Mouse (Mus musculus): ENCODE data around the gene Gzmc.
"Not testable (repeated sequence)": the region's sequence is repeated elsewhere in the genome, so short reads cannot be mapped to it uniquely, and the experiment has no call there.

Gzmc gene

DNA sequence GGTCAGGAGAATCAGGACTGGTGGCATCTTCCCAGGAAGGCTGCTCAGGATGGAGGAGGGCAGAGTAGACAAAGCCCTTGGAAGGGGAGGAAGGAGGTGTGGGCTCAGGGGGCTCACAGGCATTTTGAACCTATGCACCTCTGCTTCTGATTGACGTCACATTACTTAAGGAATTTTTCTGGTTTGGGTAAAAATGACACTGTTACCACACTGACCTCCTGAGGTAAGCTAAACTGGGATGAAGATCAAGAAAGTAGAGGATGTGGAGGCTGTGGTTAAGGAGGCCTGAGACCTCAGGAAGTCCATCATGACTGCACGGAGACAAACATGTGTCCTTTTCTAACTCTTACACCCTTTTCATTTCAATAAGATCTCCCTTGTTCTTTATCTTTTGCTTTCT, at the start of gene Gzmc:
Gene Gzmc (minus strand): TSS at position 101 of the 400 bp plus-strand sequence.
- DNase-seq (ENCODE audit: low spot score in 2 of 2): no peak

DNA sequence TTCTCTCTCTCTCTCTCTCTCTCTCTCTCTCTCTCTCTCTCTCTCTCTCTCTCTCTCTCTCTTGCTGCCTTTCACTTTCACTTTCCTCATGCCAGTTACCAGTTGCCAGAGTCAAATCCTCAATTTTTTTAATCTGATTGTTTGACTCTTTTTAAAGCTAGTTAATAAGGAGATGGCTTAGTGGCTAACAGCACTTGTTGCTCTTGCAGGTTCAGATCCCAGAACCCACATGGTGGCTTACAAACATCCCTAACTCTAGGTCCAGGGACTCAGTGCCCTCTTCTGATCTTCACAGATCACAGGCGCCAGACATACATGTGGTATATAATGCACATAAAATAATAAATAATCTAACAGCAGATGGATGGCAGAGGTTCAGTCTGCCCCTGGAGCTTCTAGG, 49.4 kb upstream of the Gzmc start:
- DNase-seq (ENCODE audit: low spot score in 2 of 2): no peak

DNA sequence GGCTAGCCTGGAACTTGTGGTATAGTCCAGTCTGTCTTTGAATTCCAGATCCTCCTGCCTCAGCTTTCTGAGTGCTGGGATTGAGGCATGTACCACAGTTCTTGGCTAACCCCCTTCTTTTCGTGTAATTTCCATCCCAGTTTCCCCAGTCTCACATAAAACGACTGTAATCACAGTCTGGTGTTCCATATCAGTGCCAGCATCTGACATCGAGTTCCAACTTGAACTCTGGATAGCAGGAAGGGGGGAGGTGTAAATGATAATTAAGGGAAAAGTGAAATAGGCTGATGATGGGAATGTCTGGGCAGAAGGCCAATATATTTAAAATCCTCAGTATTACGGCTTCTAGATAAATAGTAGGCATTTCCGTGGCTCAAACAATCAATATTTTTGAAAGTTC, 46.6 kb upstream of the Gzmc start:
- no peak for DNase-seq (ENCODE audit: low spot score in 2 of 2)

DNA sequence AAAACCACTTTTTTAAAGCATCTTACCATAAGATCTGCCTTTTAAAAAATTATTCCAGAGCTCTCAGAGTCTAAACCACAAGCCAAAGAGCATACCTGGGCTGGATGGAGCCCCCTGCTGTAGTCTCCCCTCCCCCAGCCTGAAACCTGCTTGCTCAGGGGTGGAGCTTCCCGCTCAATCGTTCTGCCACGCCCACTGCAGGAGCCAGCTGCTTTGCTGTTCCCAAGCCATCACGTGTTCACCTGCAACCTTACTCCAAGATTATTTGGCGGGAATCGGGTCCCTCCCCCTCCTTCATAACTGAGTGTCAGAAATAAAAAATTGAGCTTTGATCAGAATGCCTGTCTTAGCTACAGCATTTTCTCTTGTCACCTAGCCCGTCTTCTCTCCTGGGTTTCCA, 44.2 kb upstream of the Gzmc start:
- not testable (repeated sequence) for DNase-seq (ENCODE audit: low spot score in 2 of 2)

DNA sequence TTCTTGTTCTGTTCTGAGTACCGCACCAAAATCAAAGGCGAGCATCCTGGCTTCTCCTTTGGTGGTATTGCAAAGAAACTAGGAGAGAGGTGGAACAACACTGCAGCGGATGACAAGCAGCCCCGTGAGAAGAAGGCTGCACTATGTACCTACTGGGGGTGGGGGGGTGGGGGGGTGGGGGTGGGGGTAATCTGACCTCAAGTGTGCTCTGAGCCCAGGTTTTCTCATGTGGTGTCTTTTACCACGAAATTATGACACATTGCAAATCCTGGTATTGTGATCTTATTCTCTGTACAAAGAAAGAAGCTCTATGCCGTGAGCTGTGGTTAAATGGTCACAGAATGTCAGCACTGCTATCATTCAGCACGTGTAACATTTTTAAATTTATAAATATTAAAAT, 41.6 kb upstream of the Gzmc start:
- DNase-seq (ENCODE audit: low spot score in 2 of 2): not testable (repeated sequence)

DNA sequence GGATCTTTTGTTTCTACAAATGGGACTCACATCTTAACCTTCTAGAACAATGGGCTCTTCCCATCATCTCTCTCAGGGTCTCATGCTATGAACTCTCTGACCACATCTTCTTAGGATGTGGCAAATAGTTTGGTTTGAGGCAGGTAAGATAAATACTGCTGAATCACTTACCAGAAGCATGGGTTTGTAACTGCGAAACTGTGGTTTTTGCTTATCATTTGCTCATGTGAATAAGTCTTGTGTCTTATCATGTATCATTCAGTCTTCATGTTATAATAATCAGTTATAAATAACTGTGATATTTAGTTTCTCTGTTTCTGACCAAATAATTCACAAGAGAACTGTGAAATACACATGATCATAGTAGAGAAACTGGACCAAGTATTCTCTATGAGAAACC, 31.7 kb upstream of the Gzmc start:
- DNase-seq (ENCODE audit: low spot score in 2 of 2): no peak

DNA sequence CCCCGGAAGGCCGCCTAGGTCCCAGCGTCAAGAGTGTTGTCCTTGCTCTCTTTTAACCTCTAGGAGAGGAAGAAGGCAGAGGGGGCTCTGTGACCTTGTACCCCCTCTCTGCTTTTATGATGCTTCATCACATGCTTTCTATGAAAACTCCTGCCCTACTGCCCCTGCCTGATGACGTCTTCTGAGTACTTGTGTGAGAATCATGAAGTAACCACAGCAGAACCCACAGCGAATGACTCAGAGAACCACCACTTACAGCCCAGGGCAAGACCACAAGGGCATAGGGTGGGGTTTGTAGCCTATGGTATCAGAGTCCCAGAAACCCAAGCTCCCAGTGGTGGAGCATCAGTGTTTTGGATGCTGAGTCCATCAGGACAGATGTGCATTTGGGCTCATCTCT, 27.7 kb upstream of the Gzmc start, which contains the start of gene Gzmb:
Gene Gzmb (minus strand): TSS at position 108 of the 400 bp plus-strand sequence.
- DNase-seq (ENCODE audit: low spot score in 2 of 2): no peak

DNA sequence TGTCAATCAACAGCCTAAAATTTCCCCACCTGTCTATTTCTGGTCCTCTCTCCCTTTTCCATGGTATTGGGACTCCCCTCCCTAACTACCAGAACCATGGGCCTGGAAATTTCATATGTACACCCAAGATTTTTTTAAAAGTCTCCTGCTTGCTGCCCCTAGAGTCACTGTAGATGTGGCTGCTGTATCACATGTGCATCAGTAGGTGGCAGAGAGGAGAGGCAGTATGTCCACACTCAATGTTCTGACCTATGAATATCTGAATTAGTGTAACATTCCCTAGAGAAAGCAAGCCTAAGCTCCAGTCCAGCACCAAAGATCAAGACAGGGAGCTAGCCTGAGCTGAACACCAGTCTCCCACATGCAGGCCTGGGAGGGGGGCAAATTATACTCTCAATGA, 6.0 kb upstream of the Gzmc start:
- no peak for DNase-seq (ENCODE audit: low spot score in 2 of 2)

DNA sequence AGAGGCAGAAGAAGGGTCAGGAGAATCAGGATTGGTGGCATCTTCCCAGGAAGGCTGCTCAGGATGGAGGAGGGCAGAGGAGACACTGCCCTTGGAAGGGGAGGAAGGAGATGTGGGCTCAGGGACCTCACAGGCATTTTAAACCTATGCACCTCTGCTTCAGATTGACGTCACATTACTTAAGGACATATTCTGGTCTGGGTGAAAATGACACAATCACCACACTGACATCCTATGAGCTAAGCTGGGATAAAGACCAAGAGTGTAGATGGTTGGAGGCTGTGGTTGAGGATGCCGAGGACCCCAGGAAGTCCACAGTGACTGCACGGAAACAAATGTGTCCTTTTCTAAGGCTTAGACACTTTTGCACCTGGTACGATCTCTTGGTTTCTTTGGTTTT, 23.1 kb downstream of the Gzmc start, which contains the start of gene Gzmf:
Gene Gzmf (minus strand): TSS at position 101 of the 400 bp plus-strand sequence.
- DNase-seq (ENCODE audit: low spot score in 2 of 2): no peak

DNA sequence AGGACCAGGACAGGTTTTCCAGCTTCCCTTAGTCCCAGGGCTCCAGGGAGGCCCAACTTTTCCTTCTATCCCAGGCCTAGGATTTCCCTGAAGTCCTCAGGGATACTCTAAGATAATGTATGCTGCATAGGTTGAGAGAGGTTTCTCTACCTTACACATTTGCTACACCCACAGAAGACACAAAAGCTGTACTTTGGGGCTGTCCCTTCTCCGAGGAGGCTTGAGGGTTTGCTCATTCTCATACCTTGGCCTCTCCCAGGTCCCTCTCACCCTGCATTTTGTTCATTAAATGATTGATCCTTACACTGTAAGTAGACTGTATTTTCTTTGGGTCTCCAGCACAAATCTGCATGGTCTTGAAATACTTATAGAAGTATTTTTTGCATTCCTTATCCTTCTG, 28.8 kb downstream of the Gzmc start:
- DNase-seq (ENCODE audit: low spot score in 2 of 2): no peak

DNA sequence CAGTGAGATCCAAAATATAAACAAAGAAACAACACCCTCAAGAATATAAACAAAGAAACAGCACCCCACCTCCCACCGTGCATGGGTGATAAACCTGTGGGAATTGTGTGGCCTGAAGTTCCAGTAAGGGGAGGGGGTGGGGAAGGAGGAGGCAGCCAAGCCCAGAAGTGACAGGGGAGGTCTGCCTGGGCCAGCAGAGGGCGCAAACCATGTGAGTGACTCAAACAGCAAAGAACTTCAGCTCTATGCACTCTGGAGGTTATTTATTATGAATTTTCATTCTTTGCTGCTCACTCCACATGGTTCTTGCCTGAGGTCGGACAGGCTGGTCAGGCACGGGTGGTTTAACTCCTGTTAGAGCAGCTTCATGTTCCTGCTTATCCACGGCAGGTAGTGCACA, 29.4 kb downstream of the Gzmc start:
- peak in 1 of 2 experiments; percentile 50 for DNase-seq (ENCODE audit: low spot score in 2 of 2)

DNA sequence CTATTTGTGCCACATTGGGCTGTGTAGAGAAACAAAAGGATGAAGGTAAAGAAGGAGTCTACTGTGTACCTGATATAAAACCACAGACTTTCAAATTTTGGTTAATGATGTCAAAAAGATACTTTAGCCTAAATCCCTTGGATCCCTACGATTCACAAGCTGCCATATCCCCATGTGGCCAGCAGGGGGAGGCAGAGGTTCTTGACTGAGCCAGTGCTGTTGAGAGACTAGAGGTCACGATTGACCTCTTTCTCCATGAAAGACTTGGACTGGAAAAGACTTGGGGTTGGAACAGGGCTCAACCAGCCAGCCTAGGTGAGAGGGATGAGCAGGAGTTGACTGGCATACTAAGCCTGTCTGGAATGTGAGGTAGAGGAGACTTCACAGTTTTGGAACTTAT, 30.5 kb downstream of the Gzmc start:
- peak; percentile 29 to 66 for DNase-seq (ENCODE audit: low spot score in 2 of 2)

DNA sequence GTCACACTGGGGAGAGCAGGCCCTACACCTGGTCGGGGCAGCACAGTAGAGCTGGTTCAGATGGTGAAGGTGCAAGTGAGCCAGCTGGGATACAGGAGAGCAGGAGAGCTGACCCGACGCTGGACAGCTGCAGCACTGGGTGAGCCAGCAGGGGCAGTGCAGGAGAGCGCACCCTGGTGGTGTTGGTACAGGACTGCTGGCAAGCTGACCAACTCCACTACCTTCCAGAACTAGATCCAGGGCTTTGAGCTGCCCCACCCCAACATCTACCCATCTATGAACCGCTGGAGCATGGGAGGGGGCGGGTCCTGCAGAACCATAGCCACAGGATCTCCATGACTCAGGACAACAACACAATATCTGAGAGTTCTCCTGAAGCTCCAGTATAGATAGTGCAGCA, 47.5 kb downstream of the Gzmc start:
- peak in 1 of 2 experiments; percentile 10 for DNase-seq (ENCODE audit: low spot score in 2 of 2)

DNA sequence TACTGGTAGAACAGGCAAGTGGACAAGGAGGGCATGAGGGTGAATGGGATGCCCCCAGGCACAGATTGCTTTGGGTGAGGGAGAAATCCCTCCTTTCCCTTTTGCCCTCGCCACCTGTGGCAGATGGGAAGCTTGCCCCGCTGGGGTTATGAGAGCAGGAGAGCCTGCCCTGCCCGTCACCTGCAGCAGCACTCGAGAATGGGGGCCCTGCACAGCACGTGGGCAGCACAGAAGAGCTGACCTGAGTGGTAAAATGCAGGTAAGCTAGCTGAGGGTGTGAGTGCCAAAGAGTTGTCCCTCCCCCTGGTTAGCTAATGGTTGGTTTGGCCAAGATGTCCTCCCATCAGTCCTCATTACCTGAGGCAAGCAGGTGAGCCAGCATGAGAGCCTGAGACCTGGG, 47.9 kb downstream of the Gzmc start:
- no peak for DNase-seq (ENCODE audit: low spot score in 2 of 2)

Data from thymus, postnatal 10 days (tissue).